Mouse (Mus musculus) MN1 (cell line): ENCODE measurements around the gene Cstad.

ENCODE experiments used
- DNase-seq: peaks from one replicate; pipeline ENCODE4 v3.0.0-alpha.2; 2016; ENCODE audit warnings: low spot score

Cstad gene

DNA sequence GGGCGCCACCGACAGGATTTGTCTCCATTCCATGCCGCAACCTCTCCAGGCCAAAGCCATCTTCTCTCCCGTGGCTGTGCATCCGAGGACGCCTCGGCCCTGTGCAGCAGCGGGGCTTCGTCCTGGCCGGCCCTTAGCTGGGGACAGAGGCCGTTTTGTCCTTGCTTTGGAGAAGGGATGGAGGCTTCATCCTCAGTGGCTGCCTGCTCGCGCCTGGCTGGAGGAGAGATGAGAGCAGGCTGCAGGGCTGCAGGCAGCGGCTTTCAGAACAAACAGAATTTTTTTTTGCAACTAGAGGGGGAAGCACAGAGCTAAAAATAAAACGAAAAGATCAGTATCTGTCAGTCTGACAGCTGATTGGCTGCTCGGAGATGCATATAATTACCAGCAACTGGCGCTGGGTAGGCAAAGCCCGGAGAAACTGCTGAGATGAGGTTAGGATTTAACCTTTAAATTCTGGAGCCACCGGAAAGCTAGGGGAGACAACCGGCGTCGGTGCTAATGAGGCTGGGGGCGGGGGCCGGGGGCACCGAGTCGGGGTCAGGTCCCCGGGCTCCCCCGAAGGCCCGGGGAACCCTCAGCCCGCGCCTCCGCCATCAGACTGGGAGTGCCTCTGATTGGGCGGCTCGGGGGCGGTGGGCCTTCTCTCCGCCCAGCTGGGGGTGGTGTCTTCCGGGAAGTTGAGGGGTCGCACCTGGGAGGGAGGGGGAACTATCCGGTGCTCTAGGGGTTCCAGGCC lies at the start of gene Cstad:
Cstad (plus strand) TSS at position 400 of the 739 bp plus-strand sequence.
- DNase-seq: peak; percentile 88

DNA sequence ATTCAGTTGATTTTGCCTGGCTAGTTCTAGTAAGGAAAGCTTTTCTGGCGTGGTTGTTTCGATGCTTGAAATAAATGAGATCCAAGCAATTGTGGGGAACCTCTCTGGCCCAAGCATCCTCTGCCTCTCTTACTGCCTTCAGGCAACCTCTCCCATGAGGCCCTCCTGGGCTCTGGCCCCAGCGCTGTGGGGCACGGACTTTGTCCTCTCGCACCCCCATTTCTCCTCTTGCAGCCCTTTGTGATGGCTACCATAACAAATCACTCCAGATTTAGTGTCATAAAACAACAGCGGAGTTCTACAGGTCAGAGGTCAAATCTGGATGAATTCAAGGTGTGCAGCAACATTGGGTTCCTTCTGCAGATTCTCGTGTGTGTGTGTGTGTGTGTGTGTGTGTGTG lies 49.1 kb upstream of the Cstad start:
- no peak for DNase-seq

DNA sequence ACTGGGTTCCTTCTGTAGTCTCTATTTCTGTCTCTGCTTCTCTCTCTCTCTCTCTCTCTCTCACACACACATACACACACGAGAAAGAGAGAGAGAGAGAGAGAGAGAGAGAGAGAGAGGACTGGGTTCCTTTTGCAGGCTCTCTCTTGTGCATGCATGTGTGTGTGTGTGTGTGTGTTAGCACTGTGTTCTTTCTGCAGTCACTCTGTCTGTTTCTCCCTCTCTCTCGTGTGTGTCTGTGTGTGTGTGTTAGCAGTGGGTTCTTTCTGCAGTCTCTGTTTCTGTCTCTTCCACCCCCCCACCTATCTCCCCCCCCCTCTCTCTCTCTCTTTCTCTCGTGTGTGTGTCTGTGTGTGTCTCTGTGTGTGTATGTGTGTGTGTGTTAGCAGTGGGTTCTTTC lies 48.6 kb upstream of the Cstad start:
- DNase-seq: no peak

DNA sequence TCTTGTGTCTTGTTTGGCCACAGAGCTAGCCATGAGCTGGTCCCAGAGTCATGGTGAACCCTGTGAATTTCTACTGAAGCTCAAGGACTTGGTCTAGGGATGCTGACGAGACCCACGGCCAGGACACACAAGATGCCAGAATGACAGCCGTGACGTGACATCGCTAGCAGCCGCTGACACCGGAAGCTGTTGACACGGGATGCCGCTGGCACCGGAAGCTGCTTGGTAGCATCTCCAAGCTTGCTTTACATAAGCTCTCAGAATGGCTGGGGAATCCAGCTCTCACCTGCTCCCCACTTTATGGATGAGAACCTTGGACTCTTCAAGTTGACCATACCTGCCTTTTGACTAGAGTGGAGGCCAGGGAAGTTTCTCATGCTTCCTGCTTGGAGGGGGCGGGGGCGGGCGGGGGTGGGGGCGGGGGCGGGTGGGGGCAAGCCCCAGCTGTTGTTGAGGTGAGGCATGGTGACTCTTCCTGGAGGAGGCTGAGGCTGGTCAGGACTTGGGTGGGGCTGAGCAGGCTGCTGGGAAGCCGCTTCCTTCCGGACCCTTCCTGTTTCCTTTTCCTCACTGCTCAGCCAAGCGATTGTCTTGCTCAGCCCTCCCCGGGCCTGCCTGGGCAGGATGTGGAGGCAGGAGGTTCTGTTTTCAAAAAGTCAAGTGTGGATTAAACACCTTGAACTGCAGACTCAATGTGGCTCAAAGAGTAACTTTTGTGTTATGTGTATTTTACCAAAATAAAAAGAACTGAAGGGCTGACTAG lies 47.2 kb upstream of the Cstad start:
- no peak for DNase-seq

DNA sequence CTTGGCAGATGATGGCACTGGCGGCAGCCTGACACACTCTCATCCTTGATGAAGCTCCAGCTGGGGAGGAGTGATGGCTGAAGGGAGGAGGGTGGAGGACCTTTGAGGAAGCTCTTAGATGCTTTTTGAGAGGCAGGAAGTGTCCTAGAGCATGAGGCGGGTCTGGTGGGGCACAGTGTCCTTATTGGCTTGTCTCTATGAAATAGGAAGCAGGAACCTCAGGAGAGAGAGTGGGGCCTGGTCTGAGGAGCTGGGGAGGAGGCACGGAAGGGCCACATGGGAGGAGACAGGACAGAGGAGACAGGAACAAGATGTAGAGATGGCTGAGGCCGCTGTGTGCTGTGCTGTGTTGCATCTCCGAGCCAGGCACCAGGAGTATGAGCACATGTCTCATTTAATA lies 43.3 kb upstream of the Cstad start:
- no peak for DNase-seq

DNA sequence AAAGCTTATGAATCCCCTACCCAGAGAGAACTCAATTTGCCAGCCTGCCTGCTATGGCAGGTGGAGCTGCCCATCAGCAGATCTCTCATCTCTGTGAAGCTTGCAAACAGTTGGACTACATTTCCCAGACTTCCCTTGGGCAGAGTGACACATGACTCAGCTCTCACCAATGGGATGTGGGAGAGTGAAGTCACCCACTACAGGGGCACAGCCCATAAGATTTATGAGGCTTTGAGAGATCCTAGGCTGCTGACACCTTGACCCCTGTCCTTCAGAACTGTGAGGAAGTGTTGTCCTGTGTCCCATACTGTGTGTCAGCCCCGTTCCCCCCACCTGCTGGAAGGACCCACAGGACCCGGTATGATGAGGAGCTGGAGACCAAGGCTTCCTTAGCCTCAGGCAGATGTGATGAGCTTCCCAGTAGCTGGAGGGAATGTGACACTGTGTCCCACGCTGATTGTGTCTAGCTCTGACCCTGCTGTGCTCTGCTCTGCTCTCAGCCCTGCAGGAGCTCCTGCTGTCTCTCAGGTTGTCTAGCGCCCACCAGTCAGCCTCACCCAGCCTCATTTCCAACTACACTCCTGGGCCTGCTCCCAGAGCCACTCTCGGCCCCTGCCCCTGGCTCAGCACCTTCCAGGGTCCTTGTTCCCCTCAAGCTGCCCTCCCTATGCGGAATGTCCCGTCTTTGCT lies 40.8 kb upstream of the Cstad start:
- peak; percentile 48 for DNase-seq

DNA sequence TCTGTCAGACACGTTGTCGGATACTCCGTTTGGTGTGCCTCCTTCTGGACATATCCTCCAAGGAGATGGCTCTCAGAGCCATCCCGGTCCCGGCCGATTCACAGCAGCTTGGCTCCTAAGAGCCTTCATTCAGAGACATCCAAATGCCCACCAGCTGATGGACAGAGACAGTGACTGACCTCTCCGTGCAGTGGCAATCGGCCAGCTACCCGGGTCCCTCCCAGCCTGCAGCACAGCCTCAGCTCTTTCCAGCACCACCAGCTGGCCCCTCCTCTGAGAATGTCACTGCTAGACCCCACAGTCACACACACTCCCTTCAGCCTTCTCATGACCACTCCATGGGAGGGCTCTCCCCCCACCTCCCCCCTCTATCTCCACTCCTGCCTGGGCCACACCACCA lies 39.6 kb upstream of the Cstad start:
- DNase-seq: no peak

DNA sequence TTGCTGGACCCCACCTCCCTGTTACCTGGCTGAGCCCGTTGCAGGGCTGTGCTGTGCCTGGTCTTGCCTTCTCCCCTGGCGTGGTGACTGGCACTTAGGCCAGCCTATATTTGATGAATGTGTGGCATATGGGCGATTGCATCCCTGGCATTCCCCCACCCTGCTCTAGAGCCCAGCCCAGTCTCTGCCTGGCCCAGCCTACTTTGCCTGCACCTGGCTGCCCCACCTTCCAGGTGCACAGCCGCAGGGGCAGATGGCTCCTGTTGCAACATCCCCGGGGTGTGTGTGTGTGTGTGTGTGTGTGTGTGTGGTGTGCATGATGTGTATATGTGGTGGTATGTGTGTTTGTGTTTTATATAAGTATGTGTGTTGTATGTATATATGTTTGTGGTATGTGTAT lies 38.3 kb upstream of the Cstad start:
- DNase-seq: no peak

DNA sequence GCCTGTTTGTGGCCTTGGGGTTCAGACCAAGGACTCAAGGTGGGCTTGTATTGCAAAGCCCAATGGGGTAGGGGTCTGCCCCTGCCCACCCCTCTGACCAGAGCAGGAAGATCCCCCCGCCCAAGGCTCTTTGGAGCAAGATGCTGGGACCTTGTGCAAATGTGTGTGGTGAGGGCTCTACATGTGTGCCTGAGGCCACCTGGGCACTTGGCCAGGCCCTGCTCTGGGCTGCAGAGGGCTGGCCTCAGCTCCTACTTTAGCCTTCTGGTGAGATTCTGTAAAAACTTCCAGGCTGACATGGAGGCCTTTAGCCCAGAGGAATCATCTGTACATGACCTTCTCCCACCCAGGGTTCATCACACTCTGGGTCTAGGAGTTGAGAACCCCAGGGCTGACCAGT lies 35.3 kb upstream of the Cstad start:
- DNase-seq: peak; percentile 13

DNA sequence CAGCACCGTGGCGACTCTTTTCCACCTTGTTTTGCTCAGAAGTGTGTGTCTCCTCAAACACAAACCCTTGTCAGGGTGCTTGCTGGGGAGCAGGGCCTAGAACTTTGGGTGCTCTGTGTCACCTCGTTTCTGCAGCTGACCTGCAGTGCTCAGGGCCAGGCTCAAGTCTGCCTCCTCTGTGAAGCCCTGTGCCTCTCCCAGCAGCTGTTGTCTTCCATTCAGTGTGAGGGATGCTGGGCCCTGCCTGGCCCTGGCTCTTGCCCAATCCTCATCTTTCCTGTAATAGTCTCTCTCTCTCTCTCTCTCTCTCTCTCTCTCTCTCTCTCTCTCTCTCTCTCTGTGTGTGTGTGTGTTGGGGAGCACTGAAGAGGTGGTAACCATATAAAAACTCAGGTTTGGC lies 32.3 kb upstream of the Cstad start:
- DNase-seq: no peak

DNA sequence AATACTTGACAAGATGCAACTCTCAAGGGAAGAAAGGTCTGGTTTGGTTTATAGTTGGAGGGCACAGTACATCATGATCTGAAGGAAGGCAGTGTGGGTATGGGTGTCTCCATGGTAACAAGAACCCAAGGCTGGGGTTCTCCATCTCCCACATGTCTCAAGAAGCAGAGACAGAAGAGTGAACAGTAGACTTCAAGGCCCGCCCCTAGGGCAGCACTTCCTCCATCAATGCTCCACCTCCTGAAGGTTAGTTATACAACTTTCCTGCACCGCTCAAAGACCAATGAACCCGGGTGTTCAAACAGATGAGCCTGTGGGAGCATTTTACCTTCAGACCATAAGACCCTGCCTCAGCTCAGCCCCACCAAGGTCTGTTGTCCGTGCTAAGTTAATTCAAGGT lies 23.2 kb upstream of the Cstad start:
- no peak for DNase-seq

DNA sequence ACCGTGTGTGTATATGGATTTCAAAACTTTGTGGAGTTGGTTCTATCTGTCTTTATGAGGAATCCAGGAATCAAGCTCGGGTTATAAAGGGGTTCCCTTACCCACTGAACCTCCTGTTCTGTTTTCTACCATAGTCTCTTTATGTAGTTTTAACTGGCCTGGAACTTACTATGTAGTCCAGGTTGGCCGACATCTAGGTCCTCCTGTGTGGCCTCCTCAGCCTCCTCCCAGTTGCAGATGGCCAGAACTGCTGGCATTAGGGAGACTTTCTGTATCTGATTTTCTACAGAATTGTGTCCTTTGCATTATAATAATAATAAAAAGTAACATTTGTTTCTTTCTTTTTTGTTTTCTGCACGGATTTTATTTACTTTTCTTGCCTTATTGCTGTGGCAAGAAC lies 21.3 kb upstream of the Cstad start:
- no peak for DNase-seq

DNA sequence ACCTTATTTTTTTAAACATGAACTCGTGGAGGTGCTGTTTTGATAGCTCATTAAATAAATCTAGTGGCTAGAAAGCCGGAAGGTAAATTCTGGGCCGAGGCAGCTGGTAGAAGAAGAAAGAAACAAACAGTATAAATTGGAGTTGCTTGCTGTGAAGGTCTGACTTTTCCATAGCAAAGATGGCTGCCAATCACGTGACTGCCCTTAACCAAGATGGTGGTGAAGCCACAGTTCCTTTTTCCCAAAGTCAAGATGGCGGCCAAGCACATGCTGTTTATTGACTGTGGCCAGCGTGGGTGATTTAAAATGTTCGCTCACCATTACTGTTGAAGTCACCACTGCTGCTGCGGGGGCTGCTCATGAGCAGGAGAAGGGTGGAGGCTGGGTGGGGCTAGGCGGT lies 17.8 kb upstream of the Cstad start:
- no peak for DNase-seq

DNA sequence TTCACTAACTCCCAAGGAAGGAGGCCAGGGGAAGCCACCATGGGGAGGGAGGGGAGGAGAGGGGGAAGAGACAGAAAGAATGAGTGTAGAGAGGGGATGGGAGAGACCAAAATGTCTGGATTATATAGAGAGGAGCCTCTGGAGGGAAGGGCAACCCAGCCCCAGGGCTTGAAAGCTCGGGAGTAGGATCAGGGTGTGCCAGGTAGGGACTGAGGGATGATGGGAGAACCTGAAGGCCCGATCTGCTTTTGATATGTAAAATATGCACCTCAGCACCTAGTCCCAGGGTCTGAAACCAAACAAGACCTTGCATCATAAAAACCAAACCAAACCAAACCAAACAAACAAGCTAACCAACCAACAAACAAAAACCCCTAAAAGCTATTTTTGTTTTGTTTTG lies 16.8 kb upstream of the Cstad start:
- no peak for DNase-seq

DNA sequence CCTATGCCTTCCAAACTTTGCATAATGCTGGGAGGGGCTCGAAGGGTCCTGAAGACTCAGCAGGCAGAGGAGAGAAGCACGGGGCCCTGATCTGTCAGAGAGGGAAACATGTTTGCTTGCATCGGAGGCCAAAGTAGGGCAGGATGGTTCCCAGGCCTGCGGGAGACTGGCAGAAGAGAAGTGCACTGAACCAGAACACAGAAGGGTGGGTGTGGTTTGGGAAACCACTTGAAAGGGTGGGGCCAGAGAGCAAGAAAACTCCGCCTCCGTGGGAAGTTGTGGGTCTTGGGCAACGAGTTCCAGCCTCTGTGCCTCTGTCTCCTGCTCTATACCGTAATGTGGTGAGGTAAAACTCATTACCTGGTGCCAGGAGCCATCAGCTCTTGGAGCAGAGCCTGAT lies 7.7 kb upstream of the Cstad start:
- peak; percentile 51 for DNase-seq

DNA sequence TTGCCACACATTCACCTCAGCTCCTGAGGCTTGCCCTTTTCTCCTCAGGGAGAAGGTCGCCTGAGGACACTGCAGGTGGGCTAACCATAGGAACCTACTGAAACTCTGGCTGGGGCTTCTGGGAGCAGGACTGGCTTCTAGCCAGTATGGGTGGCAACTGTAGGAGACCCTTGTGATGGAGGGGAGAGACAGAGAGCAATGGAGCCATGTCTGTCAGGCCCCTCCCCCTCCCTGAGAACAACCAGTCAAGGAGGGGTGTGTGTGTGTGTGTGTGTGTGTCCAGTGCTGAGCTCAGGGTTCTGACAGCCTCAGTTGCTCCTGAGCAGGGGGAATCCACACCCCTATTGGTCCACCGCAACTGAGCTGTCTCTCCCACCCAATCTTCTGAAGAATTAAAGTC lies 7.2 kb upstream of the Cstad start:
- DNase-seq: no peak

DNA sequence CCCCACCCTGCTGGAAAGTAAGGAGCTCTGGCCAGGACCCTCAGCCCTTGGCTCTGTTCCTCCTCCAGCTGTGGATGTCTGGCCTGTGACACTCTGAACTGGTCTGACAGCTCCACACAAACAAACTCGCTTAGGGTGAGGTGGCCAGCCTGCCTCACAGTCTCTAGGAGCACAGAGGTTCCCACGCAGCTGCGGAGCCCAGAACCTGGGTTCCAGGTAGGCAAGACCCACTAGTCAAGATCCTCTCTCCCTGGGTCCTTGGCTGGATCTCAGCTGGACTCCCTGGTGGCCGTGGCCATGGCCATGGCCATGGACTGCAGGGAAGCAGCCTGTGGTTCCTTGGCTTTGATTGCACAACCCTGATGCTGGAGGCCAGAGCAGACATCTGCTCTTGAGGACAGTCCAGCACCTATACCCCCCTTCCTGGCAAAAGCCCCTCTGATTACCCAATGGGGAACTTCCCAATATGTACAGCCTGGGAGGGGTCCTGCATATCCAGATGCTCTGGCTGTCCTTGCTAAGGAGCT lies 5.8 kb upstream of the Cstad start:
- DNase-seq: no peak

DNA sequence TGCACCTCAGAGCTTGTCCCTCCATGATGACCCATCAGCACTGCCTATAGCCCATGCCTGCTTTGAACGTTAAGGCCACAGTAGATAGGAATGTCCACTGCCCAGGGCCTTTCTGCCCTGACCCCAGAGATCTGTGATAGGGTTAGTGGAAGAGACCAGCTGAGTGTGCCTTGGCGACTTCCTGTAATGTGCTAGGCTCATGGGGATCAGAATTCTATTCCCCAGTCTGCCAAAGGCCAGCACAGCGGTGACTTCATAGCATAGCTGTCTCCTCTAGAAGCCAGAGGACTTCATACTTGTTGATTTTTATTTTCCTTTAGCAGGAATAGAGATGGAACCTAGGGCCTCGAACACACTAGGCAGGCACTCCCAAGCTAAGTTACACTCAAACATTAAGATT lies 5.1 kb upstream of the Cstad start:
- DNase-seq: no peak

DNA sequence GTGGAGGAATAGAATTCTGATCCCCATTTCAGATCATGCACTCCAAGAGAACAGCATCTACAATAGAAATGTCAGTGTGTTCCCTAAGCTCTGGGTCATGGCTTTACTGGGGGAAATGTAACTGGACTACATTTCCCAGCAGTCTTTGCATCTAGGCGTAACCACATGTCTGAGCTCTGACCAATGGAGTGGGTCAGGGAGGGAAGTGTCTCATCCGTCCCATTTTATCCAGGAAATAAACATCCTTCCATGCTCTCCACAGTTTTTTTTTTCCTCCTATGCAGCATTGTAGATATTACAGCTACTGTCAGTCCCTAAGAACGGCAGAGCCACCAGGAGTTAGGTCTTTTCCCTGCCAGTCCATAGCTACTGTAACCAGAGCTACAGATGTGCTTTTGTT lies 3.9 kb upstream of the Cstad start:
- DNase-seq: peak; percentile 69

DNA sequence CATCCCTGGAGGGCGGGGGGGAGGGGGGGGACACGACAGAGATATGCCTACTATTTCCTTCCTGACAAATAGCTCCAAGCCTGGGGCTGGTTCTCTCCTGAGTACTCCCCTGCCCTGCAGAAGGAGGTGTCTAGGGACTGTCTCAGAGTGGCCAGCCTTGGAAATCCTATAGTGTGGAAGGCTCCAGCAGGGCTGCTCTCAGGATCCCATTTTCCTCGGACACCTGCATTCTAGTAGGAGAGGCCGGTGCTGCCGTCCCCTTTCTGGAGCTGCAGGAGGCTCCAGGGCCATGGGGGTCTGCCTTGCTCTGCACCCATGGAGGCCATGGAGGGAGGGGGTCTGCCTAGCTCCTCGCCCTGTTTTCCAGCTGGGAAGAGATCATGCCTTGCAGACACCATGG lies 2.4 kb upstream of the Cstad start:
- no peak for DNase-seq

DNA sequence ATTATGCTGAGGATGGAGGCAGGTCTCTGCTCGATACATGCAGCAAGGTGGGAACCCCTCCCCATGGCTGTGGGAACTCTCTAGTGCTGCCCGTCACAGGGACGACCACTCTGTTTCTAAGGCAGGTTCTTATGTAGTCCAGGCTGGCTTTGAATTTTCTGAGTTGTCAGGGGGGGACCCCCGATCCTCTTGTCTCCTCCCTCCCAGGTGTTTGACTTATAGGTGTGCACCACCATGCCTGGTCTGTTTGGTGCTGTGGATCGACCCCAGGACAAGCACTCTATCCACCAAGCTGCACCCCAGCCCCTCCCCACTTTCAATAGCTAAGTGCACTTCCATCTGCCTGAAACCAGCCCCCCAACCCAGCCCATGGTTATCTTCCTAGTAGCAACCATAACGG lies 1.9 kb upstream of the Cstad start:
- DNase-seq: no peak

DNA sequence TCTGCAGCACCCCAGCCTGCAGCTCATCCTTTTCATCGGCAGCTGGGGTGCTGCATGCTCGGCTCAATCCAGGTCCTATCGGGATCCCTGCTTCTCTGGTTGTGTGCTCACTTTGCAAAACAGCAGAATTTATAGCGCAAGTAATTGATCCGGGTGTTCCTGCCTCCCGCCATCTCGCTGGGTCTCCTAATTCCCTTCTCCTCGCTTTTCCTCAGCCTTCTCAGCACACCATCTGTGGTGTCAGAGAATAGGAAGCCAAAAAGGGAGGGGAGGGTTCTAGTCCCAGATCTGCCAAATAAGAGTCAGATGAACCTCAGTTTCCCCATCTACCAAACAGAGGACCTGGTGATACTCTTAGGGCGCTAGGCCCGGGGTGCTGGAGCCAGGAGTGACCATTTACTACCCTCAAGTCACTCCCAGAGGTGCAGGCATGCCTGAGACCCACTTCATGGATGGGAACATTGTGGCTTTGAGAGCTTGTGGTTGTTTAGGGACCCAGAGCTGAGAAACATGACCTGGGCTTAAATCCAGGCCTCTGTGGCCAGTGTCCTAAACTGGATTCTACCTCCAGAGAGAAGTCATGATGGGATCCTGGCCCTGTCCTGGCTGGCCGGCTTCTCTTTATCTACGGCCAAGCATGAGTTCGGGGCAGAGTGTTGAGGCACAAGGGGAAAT lies 1.1 kb upstream of the Cstad start:
- no peak for DNase-seq
